Mouse (Mus musculus) ES-Bruce4 (cell line): ENCODE data around the gene Lrrc28. TPM values are rescaled to one million over a fixed set of nuclear protein-coding genes. Genes with fewer than 3 reads are reported as not detected.

Experiments
- H3K27ac ChIP-seq: 2 replicates; pipeline ENCODE4 v1.5.1; 2012; ENCODE audit warnings: low read length, inconsistent platforms; ENCODE audit not compliant: insufficient read depth
- H3K27me3 ChIP-seq: 2 replicates; pipeline ENCODE4 v1.6.1; 2012; ENCODE audit warnings: mild to moderate bottlenecking, low read length, inconsistent platforms; ENCODE audit not compliant: control insufficient read depth, poor library complexity, insufficient read depth, severe bottlenecking
- H3K36me3 ChIP-seq: 2 replicates; pipeline ENCODE4 v1.6.1; 2012; ENCODE audit warnings: inconsistent platforms, mild to moderate bottlenecking, low read length, moderate library complexity; ENCODE audit not compliant: control insufficient read depth, poor library complexity, insufficient read depth, severe bottlenecking
- H3K4me1 ChIP-seq: one replicate; pipeline ENCODE4 v1.8.1; 2011; ENCODE audit warnings: low read length; ENCODE audit not compliant: control insufficient read depth, insufficient read depth
- H3K4me3 ChIP-seq: 2 replicates; pipeline ENCODE4 v1.5.1; 2011; ENCODE audit warnings: low read depth, mild to moderate bottlenecking, low read length
- H3K9ac ChIP-seq: 2 replicates; pipeline ENCODE4 v1.6.1; 2012; ENCODE audit warnings: low read depth, mild to moderate bottlenecking, inconsistent platforms; ENCODE audit not compliant: poor library complexity, severe bottlenecking
- H3K9me3 ChIP-seq: replicated peaks from 2 replicates; pipeline ENCODE4 v1.6.1; 2012; ENCODE audit warnings: mild to moderate bottlenecking, low read length, inconsistent platforms; ENCODE audit not compliant: control insufficient read depth, poor library complexity, insufficient read depth, severe bottlenecking
- CTCF ChIP-seq: IDR thresholded peaks from one replicate; pipeline ENCODE4 v1.8.1; 2011; ENCODE audit warnings: low read depth, low read length
- EP300 ChIP-seq: IDR thresholded peaks from 2 replicates; pipeline ENCODE4 v1.6.1; 2011; ENCODE audit warnings: low read depth, low read length; ENCODE audit not compliant: insufficient read depth
- POLR2A ChIP-seq: IDR thresholded peaks from one replicate; pipeline ENCODE4 v1.8.1; 2011; ENCODE audit warnings: low read length; ENCODE audit not compliant: insufficient read depth
- polyA plus RNA-seq: library from polyadenylated mRNA; stranded (reverse); fragments of >200 nt; gene quantifications from 2 replicates; pipeline ENCODE4 v1.2.4, GENCODE M21; 2011; ENCODE audit warnings: low read depth; ENCODE audit not compliant: missing spikeins, insufficient read depth, insufficient read length

Gene Lrrc28
- polyA plus RNA-seq, 1 experiment = 34.5 TPM

DNA sequence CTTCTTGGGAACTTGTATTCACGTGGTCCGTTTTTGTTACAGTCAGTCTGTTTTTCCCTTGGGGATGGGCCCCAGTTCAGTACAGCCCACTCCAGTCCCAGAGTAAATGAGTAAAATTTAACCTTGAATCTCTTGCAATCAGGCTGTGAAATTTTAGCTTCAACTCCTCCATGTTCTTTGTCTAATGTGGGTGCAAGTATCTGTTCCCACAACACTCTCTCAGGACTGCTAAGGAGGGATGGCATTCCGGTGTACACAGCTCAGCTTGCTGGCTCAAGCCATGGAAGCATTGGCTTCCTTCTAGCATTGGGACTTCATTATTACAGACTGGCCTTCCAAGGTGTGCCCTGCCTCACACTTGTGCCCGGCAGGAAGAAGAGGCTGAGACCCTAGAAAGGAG lies 142.4 kb downstream of the Lrrc28 start:
- TF ChIP-seq POLR2A (no peak), CTCF (no peak), EP300 (no peak)
- H3K4me1 ChIP-seq = no peaks in the 10 kb centered on the region
- no peaks in the 10 kb centered on the region for H3K27me3 ChIP-seq
- H3K9me3 ChIP-seq = no peaks in the 10 kb centered on the region
- no peak overlapping the region for H3K9ac ChIP-seq
- H3K36me3 ChIP-seq = no peaks in the 10 kb centered on the region
- no peak overlapping the region for H3K4me3 ChIP-seq
- H3K27ac ChIP-seq = no peak overlapping the region

DNA sequence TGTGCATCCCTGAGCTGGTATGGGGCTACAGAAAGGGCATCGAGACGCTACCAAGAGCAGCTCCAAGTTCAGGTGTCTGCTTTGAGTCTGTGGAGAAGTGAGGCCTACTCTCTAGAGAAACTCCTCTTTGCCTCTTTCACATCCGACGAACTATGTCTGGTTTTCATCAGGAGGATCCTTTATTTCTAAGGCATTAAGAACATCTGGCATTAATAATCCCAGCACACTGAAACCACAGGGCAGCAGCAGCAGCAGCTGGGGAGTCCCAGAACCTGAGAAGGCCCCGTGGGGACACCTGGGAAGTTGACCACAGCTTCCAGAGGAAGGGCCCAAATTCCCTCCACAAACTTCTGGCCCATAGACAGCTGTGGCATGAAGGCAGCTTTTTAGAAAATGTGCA lies 144.2 kb downstream of the Lrrc28 start:
- Histone ChIP-seq H3K9me3 (no peaks in the 10 kb centered on the region), H3K27me3 (no peaks in the 10 kb centered on the region), H3K4me1 (no peaks in the 10 kb centered on the region), H3K9ac (no peak overlapping the region), H3K4me3 (no peak overlapping the region), H3K27ac (no peak overlapping the region), H3K36me3 (no peaks in the 10 kb centered on the region)
- TF ChIP-seq CTCF (no peak), POLR2A (no peak), EP300 (no peak)

DNA sequence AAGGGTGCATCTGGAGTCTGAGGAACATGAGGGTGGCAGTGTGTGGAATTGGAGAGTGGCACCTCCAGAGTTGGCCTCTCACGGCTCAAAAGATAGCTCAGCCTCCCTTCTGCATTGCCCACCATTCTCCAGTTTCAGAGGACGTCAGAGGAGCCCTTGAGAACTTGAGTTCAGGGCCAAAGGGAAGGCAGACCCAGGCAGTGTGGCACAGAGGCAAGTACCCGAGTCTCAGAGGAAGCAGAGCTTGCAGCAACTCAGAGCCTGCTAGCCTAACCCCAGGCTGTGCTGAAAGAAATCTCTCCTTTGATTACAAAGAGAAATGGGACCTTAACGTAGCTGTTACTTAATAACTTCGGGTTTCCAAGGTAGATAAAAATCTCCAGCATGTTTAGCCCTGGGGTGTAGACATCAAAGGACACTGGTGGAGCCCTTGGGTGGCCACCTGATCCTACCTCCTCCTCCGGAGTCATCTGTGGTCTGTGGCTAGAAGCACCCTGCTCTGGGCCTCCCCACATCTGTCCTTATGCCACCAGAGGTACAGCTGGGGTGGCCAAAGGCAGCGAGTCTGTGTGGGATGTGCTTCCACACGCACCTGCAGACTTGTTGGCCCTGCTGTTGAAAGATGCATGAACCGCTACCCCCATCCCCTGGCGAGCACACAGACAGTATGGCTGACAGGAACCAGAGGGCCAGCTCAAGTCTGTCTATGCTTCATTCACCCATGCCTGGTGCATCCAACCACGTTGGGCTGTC lies 144.8 kb downstream of the Lrrc28 start:
- Histone ChIP-seq H3K4me1 (no peaks in the 10 kb centered on the region), H3K9me3 (no peaks in the 10 kb centered on the region), H3K27me3 (no peaks in the 10 kb centered on the region), H3K36me3 (no peaks in the 10 kb centered on the region), H3K9ac (no peak overlapping the region), H3K4me3 (no peak overlapping the region), H3K27ac (no peak overlapping the region)
- TF ChIP-seq EP300 (no peak), POLR2A (no peak), CTCF (no peak)

- Histone ChIP-seq H3K36me3 (no peaks in the 10 kb centered on the region), H3K27ac (no peak overlapping the region), H3K4me1 (no peaks in the 10 kb centered on the region), H3K9me3 (no peaks in the 10 kb centered on the region), H3K9ac (no peak overlapping the region), H3K4me3 (no peak overlapping the region), H3K27me3 (no peaks in the 10 kb centered on the region)
- TF ChIP-seq CTCF (no peak), POLR2A (no peak), EP300 (no peak)
Measured at GRCm38 (mm10) chr7:67499516-67499915, 145.6 kb downstream of the Lrrc28 start.

GRCm38 (mm10) chr7:67493795-67494687 lies 151.0 kb downstream of the Lrrc28 start:
- no peaks in the 10 kb centered on the region for H3K9me3 ChIP-seq
- TF ChIP-seq POLR2A = no peak
- TF ChIP-seq EP300 = no peak
- H3K9ac ChIP-seq = no peak overlapping the region
- H3K27me3 ChIP-seq = no peaks in the 10 kb centered on the region
- no peaks in the 10 kb centered on the region for H3K36me3 ChIP-seq
- H3K27ac ChIP-seq = no peak overlapping the region
- H3K4me3 ChIP-seq = no peak overlapping the region
- no peaks in the 10 kb centered on the region for H3K4me1 ChIP-seq

DNA sequence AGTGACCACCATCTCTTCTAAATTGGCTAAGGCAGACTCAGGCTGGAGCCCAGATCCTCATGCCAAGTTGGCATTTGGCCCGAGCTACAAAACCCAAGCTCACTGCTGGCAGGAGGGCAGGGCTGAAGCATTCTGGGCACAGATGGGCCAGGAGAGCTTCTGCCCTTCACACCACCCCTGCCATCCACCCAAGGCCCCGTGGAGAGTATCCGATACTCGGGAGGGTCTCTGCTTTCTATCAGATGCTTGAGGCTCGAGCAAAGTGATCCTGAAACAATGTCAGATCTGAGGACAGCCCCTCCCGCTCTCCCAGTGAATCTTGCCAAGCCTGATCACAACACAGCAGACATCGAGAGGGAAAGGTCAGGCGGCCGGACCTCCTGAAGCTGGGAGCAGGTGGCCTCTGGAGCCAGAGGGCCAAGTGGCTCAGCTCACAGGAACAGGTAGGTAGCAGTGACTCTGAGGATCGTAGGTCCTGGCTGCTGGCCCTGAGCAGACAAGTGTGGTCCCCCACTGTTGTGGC lies 157.1 kb downstream of the Lrrc28 start:
- Histone ChIP-seq H3K27ac (no peak overlapping the region), H3K27me3 (no peaks in the 10 kb centered on the region), H3K9me3 (no peaks in the 10 kb centered on the region), H3K4me1 (no peaks in the 10 kb centered on the region), H3K9ac (no peak overlapping the region), H3K36me3 (no peaks in the 10 kb centered on the region), H3K4me3 (no peak overlapping the region)
- TF ChIP-seq EP300 = no peak
- TF ChIP-seq CTCF = no peak
- no peak for TF ChIP-seq POLR2A
